In genomic region chr9:99172811-99173210, GRCm38 (mm10) we compare ENCODE assay signal across 22 mouse cellular contexts. TPM values are rescaled to one million over a fixed set of nuclear protein-coding genes. Genes with fewer than 3 reads are reported as not detected.
DNase-seq lines count a peak whose midpoint lies in the region; ATAC-seq and TF ChIP-seq lines count a peak whose summit lies in the region.
"Had no signal": no experiment of that assay in that cellular context is flagged by ENCODE, and none has a peak within 500 bp of the region (broad histone marks: within the 10 kb centered on the region; RNA-seq: fewer than 3 reads in every experiment).

No protein-coding gene starts in this region.

- H3K4me2 ChIP-seq in liver, embryonic 11.5 days, result no peak overlapping the region
- H3K4me2 ChIP-seq: embryonic facial prominence, embryonic 13.5 days; embryonic facial prominence, embryonic 15.5 days; forebrain, embryonic 12.5 days had no signal

- no peaks in the 10 kb centered on the region for H3K4me1 ChIP-seq in liver, adult 2 months (ENCODE audit: control insufficient read depth, insufficient read depth, low read length)
- no peaks in the 10 kb centered on the region for H3K4me1 ChIP-seq in liver, embryonic 11.5 days (replicated peaks; ENCODE audit: control insufficient read depth, insufficient read depth, low read length)
- H3K4me1 ChIP-seq: embryonic facial prominence, embryonic 13.5 days; embryonic facial prominence, embryonic 15.5 days had no signal

- TF ChIP-seq POLR2A in liver, adult 2 months (IDR thresholded peaks at IDR 0.05; ENCODE audit: extremely low read depth, insufficient read depth, low read length), result no peak

- H3K27ac ChIP-seq in liver, adult 2 months (replicated peaks; ENCODE audit: insufficient read depth, low read depth, low read length), result no peak overlapping the region
- H3K27ac ChIP-seq in liver, embryonic 11.5 days (ENCODE audit: low read depth, low read length), result no peak overlapping the region
- H3K27ac ChIP-seq: embryonic facial prominence, embryonic 13.5 days; embryonic facial prominence, embryonic 15.5 days; forebrain, embryonic 10.5 days; forebrain, embryonic 12.5 days had no signal

- no peak for TF ChIP-seq CTCF in liver, adult 2 months (IDR thresholded peaks at IDR 0.05; ENCODE audit: low read depth, low read length)

- peak; percentile 38 for DNase-seq in liver, adult 2 months (ENCODE audit: extremely low read depth, low read depth, low spot score)
- no peak for DNase-seq in liver, embryonic 11.5 days (ENCODE audit: low spot score)
- DNase-seq in heart, adult 11 months, result no peak
- DNase-seq in lung, postnatal 36 days, result no peak
- DNase-seq: adrenal gland, adult 2 months; adrenal gland, postnatal 10 days; adrenal gland, postnatal 25 days; cerebellum, adult 11 months; cerebellum, adult 18-20 months; cerebellum, adult 8-10 months; cerebellum, adult 9-11 months; cerebellum, postnatal 14 days; cerebellum, postnatal 36 days; embryo, embryonic 11 days had no signal

- WGBS in liver, adult 2 months, result 68% methylated on average over 2 of the region's 2 CpGs
- 61% methylated on average over 2 of the region's 2 CpGs for WGBS in liver, embryonic 11.5 days

- ATAC-seq in liver, embryonic 11.5 days (replicated peaks; ENCODE audit: low FRiP score), result no peak
- peak; percentile 60 for ATAC-seq in megakaryocyte, adult 5-6 weeks (ENCODE audit: poor library complexity, severe bottlenecking)
- ATAC-seq: forebrain, embryonic 14.5 days; forebrain, embryonic 16.5 days had no signal

- no peaks in the 10 kb centered on the region for H3K36me3 ChIP-seq in liver, adult 2 months (ENCODE audit: control insufficient read depth, insufficient read depth, low read length)
- no peaks in the 10 kb centered on the region for H3K36me3 ChIP-seq in liver, embryonic 11.5 days (ENCODE audit: control insufficient read depth, insufficient read depth, low read length)
- H3K36me3 ChIP-seq: embryonic facial prominence, embryonic 13.5 days; embryonic facial prominence, embryonic 15.5 days; forebrain, embryonic 10.5 days; forebrain, embryonic 12.5 days had no signal

- H3K4me3 ChIP-seq in liver, adult 2 months (ENCODE audit: insufficient read depth, low read depth, low read length), result no peak overlapping the region
- no peak overlapping the region for H3K4me3 ChIP-seq in liver, embryonic 11.5 days (ENCODE audit: low read depth, low read length)
- H3K4me3 ChIP-seq: embryonic facial prominence, embryonic 13.5 days; embryonic facial prominence, embryonic 15.5 days; erythroblast, embryonic 14.5 days; forebrain, embryonic 10.5 days; forebrain, embryonic 12.5 days had no signal

- no peaks in the 10 kb centered on the region for H3K9me3 ChIP-seq in liver, embryonic 11.5 days (ENCODE audit: control insufficient read depth, low read length)
- H3K9me3 ChIP-seq: embryonic facial prominence, embryonic 13.5 days; embryonic facial prominence, embryonic 15.5 days; forebrain, embryonic 10.5 days; forebrain, embryonic 12.5 days had no signal

- H3K9ac ChIP-seq in liver, adult 2 months (ENCODE audit: low read depth, low read length), result no peak overlapping the region
- no peak overlapping the region for H3K9ac ChIP-seq in liver, embryonic 11.5 days (ENCODE audit: low read depth, low read length)
- H3K9ac ChIP-seq: embryonic facial prominence, embryonic 13.5 days; embryonic facial prominence, embryonic 15.5 days; forebrain, embryonic 12.5 days had no signal

- no peaks in the 10 kb centered on the region for H3K79me2 ChIP-seq in liver, adult 2 months (ENCODE audit: control insufficient read depth, insufficient read depth, low read length)

- H3K27me3 ChIP-seq in liver, adult 2 months (ENCODE audit: control insufficient read depth, insufficient read depth, low read length), result no peaks in the 10 kb centered on the region
- no peaks in the 10 kb centered on the region for H3K27me3 ChIP-seq in liver, embryonic 11.5 days (replicated peaks; ENCODE audit: control insufficient read depth, insufficient read depth, low read length)
- H3K27me3 ChIP-seq: embryonic facial prominence, embryonic 13.5 days; embryonic facial prominence, embryonic 15.5 days; forebrain, embryonic 12.5 days had no signal

RNA-seq across cellular contexts. Expression of gene Pik3cb, which starts 32.4 kb away (rescaled TPM):
- total RNA-seq in liver, adult 2 months (2014; rRNA removed), result 4.2 and 4.6 TPM in 2 replicates
- polyA plus RNA-seq in liver, adult 2 months (2012; rRNA removed), result 2.3 and 2.5 TPM in 2 replicates
- 2.9 and 3.5 TPM in 2 replicates for polyA plus RNA-seq in liver, embryonic 11.5 days (2014; fragmentation: Nextera tagmentation; extraction: Ambion mirVana)
- total RNA-seq in megakaryocyte, adult 5-6 weeks (2015), result 18.9 and 19.9 TPM in 2 replicates
- total RNA-seq in megakaryocyte, adult 5-6 weeks (2017), result 8.2 and 10.0 TPM in 2 replicates
